Mouse (Mus musculus) 416B (cell line): Measurements from ENCODE around the gene Snx18.

Source experiments
- DNase-seq: peaks from one replicate; pipeline ENCODE4 v3.0.0; 2011; ENCODE audit warnings: low read depth

The Snx18 gene

GRCm38 (mm10) chr13:113566411-113566810, 52.0 kb downstream of the Snx18 start:
- no peak for DNase-seq

GRCm38 (mm10) chr13:113559646-113560045, 58.7 kb downstream of the Snx18 start:
- no peak for DNase-seq

GRCm38 (mm10) chr13:113556538-113556937, 61.8 kb downstream of the Snx18 start:
- peak; percentile 43 for DNase-seq

DNA sequence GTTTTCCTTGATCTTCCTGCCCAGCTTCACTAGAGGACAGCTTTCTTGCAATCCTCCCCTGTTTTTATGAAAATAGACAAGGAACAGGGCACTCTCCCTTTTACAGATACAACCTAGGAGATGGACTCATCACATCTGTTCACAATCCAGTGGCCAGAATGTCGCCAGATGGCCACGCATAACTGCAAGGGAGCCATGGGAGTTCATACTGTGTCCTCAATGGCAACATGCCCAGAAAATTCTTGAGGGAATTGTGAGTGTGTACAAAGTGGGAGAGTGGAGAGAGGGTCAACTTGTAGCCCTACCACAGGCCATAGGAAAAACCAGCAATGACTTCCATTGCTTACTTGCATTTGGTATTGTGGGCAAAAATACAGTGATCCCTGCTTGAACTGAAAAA, 63.1 kb downstream of the Snx18 start:
- DNase-seq: no peak

DNA sequence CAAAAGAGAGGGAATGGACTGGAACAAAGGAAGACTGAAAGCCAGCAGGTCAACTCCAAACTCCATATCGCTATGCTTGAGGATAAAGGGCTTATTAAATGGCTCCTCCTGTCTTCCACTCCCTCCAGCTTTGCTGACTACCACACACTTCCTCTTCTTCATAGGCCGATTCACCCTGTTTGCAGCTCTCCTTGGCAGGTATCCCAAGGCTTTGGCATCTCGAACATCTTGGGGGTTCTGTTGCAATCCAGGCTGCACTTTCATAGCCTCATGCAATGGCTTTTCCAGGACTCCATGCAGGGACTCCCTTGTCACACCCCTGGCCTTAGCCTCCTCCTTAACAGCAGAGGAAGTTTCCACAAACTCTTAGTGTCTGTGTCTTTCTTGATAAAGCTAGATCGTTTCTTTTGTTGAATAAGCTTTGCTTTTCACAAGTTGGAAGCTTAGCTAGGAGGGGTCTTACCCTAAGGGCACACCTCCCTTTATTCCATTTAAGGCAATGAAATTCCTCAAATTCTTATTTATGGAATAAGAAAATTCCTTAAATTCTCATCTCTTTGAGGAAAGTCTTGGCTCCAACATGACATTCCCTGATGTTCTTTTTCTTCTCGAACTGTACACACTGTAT, 64.6 kb downstream of the Snx18 start:
- no peak for DNase-seq

DNA sequence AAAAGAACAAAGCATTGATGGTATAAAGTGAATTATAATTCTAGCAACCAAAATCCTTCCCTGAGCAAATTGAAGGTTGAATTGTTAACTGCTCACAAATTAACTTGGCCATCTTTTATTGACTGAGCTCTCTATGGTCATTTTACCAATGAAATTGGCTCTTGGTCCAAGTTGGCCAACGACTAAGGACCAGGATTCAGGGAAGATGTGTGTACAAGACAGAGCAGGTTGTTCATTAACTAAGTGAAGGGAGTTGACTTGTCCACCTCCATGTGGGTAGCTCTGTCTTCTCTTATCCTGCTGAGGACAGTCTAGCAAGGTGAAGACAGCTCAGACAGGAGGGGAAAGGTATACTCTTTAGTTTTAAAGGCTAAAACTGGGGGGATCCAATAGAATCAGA, 66.0 kb downstream of the Snx18 start:
- DNase-seq: no peak

DNA sequence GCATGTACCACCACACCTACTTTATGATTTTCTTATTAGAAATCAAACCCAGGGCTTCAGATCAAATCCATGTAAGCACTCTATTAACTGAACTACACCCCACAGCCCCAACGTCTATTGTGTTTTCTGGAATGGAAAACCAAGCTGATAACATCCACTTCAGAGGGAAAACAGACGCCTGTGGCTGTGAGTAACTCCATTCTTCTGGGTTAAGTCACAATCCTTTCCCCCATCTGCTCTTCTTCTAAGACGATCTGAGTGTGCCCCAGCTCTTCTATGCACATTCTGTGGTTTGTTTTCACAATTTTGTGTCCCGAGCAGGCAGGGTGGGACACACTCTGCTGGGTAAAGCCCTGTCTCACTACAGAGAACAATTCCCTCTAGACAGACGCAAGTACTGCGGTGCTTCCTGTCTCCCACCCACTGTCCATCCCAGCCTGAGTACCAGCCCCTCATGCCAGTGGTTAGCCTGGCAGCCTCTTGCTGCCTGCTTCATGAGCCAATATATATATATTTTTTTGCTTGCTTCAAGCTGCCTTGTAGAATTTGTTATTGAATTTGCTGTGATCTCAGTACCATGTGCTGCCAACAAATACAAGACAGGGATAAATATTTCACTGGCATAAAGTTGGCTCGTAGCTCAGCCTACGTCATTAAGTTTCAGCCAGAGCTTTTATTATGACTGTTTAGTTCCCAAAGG, 67.3 kb downstream of the Snx18 start:
- DNase-seq: no peak

- DNase-seq: no peak
Observed at GRCm38 (mm10) chr13:113549021-113549420, 69.3 kb downstream of the Snx18 start.

DNA sequence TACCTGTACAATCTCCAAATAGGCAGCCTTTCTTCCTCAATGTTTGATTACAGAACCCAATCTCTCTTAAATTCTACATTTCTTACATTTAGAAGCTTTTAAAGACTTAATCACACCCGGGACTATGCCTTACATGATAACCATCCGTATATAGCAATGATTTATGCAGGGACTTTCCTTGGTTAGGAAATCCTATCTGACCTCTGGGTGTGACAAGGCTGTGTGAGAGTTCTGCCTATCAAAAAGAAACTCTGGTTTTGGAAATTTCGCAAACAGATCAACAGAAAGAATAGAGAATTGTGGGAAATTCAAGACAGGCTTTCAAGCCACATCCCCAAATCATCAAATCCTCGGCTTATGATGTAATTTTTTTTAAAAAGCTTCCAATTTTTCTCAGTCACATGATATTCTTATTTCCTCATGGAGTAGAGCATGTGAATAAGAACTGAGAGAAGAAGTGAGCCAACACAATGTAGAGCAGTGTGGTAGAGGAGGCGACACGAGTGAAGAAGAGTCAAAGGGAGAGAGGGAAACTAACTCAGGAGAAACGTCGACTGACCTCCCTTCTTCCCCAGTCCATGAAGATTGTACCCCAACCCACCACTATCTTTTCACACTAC, 70.4 kb downstream of the Snx18 start:
- peak; percentile 4 for DNase-seq

- peak; percentile 4 for DNase-seq
Observed at GRCm38 (mm10) chr13:113542374-113542773, 76.0 kb downstream of the Snx18 start.
